Mouse (Mus musculus) forelimb bud, embryonic 11.5 days (tissue): ENCODE measurements around the gene Fkbp11.

ENCODE experiments used
- DNase-seq: peaks from one replicate; pipeline ENCODE4 v3.0.0-alpha.2; 2012; ENCODE audit warnings: low read depth, low spot score

The Fkbp11 gene

DNA sequence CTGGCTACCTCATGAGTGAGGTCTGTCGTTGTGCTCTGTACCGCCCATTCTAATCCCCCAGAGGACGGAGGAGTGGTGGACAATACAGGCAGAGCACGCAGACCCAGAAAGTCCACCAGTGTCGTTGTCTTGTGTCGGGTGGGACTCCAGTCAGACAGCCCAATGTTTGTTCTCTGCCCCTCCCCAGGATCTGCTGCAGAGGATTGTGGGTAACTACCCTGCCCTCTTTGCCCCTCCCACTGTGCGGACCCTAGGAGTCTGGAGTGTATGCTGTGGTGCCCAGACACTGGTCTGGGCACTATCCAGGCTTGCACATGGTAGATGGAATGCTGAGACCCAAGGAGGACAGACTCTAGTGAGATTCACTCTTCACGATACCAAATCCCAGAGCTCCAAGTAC, 31.8 kb downstream of the Fkbp11 start:
- no peak for DNase-seq

DNA sequence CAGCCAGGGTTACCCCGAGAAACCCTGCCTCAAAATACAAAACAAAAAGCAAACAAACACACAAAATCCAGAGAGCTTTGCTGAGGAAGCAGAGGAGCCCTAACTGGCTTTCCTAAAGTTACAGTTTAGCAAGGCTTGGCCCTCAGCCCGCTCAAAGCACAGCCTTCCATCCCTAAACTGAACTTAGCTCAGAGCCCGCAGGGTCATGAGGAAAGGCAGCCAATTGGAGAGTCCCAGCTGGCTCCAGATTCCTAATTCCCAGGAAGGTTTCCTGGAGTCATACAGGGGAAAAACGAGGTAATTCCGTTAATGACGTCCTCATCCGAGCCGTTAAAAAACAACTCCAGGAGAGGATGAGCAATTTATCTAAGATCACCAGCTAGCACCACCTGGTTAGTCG, 32.3 kb downstream of the Fkbp11 start:
- DNase-seq, result no peak

DNA sequence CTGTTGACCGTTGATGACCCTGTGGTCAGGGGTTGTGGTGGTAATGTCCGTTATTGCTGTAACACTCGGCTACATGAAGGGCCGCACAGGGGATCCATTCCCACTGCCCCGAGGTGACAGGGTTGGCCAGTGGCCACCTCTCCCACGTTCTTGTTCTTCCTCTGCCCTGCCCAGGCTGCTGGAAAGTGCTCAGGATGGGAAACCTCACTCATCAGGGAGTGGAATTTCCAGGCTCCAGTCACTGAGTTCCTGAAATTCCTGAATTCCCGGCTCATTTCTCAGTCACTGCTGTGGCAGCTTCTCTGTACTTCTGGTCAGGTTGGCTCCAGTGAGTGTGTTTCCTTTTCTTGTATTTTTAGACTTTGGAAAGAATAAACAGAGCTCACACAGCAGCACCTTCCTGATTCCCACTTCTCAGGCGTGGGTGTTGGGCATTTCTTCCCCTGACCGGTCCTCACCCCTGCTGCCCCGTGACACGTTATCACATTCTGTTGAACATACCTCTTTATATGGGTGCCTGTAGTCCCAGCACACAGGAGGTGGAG, 35.8 kb downstream of the Fkbp11 start:
- no peak for DNase-seq

DNA sequence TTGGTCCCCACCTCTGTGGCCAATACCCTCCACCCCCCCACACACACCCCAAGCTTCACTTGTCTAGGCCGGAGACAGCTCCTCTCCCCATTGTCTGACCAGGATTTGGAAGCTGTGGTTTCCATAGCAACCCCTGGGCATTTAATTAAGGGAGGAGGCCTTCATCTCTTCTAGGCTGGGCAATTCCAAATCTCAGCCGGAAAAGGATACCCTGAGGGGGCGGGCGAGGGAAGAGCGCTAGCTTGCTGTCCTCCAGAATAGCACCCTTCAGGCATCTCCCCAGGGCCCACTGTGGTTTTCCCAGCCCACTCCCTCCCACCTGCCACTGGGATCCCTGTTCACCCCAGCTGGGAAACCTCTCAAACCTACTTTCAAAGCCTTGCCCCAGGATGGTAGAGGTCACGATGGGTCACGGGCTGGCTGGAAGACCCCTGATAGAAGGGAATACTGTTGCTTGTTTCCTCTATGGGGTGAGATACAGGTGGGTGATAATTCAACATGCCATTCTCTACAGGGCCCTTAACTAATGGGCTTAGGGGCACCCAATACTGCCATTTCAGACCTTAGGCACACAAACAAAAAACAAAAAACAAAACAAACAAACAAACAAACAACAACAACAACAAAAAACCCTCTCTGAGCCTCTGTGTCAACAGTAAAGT, 36.4 kb downstream of the Fkbp11 start:
- no peak for DNase-seq

DNA sequence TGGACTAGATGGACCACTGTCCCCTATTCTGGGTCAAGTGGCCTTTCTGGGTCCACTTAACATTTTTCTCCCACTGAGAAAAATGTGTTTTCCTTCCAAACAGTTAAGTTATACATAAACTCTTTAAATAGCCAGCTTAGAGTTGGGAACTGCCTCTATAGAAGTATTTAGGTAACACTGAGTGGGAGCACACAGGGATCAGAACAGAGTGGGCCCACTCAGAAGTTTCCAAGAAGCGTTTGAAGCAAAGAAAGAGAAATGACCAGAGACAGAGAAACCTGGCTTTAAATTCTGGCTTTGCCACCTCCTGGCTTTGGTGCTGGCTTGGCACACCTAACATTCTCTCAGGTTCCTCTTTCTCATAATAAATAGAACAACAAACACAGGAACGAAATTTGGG, 38.3 kb downstream of the Fkbp11 start:
- DNase-seq, result no peak

DNA sequence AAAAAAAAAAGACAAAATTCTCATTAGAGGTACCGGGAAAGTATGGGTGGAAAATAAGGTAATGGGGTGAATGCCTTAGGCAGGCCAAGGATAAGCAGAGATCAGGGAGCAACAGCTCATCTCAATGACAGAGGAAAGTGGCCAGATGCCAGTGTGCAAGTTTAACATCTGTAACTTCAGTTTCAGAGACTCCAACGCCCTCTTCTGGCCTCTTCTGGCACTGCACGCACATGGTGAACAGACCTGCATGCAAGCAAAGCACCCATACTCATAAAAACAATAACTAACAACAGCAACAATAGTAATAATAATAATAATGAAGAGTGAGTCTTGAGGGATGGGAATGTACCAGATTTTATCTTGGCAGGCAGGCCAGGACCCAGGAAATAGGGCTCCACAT, 42.1 kb downstream of the Fkbp11 start:
- no peak for DNase-seq

DNA sequence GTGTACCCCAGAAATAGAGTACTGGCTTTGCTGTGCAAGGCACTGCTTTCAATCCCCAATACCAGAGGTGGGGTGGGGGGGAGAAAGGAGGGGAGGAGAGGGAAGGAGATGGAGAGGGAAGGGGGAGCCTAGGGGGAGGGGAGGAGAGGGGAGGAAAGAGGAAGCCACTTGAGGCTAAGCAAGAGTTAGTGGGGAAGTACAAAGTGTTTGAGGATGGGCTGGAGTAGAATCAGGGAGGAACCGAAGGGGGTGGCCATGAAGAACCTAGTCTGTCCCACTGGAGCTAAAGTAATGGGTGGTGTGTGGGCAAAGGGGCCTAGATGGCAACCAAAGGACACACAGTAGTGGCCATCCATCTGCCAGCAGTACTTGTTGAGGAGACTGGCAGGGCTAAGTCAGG, 44.3 kb downstream of the Fkbp11 start:
- no peak for DNase-seq

DNA sequence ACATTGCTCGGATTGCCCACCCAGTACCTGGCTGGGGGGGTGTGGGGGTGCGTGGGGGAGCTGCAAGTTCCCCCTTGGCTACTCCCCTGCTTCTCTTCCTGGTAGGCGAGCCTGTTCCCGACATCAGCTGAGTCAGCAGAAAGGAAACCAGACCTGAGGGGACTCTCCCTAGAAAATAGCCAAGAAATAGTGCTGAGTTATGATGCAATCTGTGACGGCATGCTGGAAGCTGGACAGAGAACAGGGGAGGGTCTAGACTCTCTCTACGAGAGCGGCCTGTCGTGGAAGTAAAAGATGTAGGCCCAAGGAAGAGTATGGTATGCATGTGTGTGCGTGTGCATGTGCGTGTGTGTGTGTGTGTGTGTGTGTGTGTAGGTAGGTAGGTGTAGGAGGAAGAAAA, 44.8 kb downstream of the Fkbp11 start:
- no peak for DNase-seq

DNA sequence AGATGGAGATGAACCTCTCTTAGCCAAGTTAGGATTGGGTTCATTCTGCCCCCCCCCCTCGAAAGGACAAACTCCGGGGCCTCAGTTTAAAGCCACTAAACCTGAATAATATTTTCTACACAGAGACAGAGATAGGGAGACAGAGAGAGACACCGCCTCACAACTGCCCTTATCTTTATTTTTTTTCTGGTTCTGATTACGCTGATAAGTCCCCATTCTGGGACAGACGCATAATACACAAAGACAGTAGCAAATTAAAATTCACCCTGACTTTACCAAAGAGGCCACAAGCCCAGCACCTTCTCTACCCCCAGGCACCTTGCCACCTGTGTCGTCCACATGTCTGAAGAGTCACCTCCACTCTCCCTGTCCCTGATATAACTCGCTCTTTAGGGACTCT, 46.4 kb downstream of the Fkbp11 start:
- DNase-seq, result no peak

DNA sequence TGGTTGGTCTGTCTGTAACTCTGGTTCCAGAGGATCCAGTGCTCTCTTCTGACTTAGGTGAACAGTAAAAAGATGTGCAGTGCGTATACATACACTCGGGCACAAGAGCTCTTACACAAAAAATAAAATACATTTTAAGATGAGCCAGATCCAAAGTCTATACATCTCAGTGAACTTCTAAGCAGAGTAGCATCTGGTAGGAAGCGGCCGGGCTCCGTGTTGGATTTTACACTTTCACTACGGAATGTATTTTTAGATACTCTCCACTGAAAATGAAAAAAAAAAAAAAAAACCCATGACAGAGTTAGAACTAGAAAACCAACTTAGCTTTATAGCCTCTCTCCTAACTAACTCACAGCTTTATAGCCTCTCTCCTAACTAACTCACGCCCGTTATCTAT, 47.3 kb downstream of the Fkbp11 start:
- DNase-seq, result no peak

DNA sequence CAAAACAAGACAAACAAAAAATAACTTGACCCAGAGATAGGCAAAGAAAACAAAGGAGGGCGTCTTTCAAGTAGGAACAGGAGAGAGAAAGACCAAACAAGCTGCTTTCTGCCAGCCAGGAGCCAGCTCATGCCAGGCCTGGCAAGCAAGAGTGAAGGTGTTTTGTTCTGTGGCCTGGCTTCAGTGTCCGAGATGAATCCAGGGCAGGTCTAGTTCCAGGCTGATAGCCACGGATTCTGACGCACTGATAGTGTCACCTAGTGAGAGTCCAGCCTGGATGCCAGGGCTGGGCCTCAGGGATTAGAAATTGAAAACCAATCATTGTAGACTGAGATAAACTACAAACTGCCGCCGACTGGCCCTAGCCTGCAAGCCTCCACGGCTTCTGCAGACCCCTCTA, 50.0 kb downstream of the Fkbp11 start:
- DNase-seq, result no peak

DNA sequence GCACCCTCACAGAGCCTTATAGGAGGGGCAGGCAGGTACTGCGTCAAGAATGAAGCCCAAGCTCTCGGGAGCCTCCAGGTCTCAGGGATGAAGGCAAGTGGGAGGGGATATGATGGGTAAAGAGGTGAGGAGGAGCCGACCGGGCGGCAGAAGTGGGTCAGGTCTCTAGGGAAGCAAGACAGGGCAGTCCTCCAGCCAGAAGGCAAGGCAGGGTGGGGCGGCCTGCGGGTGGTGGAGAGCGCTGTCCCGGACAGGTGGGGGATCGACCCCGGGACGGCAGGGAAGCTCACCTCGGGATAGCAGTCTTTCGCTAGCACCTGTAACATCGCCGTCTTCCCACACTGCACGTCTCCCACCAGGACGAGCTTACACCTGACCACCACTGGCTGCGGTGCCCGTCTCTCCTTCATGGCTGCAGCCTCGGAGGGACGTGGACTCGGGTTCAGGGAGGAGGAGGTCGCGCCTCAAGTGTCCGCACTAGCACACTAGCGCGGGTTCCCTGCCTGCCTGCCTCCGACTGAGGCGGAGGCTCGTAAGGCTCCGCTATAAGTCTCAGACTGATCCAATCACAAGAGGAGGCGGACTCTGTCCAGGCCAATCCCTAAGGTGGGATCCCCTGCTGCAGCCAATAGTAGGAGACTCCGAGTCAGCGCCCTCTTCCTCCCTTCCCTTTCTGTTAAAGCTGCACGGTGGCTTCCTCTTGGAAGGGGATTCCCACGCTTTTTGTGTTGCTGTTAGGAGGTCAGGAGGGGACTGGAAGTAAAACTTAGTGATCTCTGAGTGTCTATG, 50.9 kb downstream of the Fkbp11 start, which contains the start of gene Rnd1:
Gene Rnd1 (minus strand): TSS at position 522 of the 789 bp plus-strand sequence.
- DNase-seq, result peak; percentile 87

DNA sequence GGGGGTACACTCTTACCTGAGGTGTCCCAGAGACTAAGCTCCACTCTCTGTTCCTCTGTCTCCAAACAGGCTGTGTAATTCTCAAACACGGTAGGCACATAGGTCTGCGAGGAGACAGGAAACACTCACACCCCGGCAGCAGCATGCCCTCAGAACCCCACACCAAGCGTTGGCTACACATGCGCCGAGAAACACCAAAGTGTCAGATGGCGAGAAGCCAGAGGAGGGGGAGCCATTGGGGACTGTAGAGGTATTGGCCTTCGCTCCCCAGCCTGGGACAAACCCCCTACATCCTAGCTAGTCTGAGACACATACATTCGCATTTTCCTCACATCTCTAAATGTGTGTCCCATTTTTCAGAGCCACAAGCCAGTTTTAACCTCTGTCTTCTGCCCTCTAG, 51.5 kb downstream of the Fkbp11 start:
- no peak for DNase-seq

DNA sequence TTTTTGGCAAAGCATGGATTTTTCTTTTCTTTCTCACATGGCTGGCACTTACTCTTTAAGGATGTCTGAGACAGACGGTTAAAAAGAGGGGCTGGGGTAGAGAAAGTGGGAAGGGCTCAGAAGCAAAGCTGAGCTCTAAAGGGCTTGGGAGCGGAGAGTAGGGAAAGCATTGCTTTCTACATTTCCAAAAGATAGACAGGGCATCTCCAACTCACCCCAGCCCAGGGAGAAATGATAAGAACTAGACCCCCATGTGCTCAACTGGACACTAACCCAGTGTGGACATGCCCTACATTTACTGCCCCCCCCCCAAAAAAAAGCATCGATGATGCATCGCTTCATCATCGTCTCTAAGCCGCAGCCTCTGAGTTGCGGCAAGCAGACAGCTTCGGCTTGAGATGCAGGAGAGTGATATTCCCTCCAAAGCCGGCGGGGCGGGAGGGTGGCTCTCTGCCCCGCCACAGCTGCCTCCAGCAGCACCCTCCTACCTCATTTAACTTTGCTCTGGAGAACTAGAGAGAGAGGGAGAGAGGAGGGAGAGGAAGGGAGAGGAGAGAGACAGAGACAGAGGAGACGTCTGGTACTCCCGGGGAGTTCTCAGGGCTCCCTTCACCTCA, 52.3 kb downstream of the Fkbp11 start:
- DNase-seq, result no peak

DNA sequence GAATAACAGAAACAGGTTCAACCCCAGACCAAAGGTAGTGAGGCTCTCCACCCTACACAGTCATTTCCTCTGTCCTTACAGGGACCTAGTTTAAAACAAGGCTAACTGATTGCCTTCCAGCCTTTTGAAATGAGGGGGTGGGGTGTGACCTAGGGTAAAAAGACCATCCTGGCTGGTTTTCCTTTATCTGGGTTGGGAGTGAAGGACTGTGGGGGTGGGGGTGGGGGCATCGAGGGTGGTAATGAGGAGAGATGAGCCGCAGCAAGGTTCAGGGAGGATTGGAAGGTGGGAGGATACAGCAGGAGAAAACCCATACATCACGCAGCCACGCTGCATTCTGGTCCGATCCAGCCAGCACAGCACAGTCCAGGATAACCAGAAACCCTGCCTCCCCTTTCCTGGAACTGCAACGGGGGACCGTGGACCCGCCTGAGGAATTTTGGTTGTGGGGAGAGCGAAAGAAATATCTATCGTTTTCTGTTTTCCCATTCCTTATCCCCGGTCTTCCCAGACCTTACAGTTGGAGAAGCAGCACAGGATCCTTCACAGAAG, 52.9 kb downstream of the Fkbp11 start:
- DNase-seq, result no peak
